Mouse (Mus musculus) ovary, adult 18-20 months (tissue): ENCODE data around the gene Zfp454.

ENCODE experiments used
- DNase-seq: peaks from one replicate; pipeline ENCODE4 v3.0.0; 2022; ENCODE audit warnings: low spot score, mixed read lengths

Zfp454 gene

GRCm38 (mm10) chr11:50887390-50888128 lies at the start of gene Zfp454:
Gene Zfp454, minus strand, starts transcription at chr11:50887651.
- DNase-seq, result peak; percentile 87

DNA sequence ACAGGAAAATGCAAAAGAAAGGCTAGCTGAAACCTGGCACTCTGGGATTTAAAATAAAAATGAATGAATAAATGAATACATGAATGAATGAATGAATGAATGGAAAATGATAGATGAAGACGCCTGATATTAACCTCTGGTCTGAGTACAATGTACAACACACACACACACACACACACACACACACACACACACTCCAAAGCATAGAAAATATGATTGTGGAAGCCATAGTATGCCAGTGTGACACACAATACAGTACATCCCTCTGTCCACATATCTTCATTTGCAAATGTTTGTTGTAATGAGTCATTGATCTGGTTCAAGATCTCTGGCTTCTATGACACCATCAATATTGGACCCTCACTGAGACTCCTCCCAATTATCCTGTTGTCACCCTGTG lies 44.6 kb upstream of the Zfp454 start:
- DNase-seq, result no peak

DNA sequence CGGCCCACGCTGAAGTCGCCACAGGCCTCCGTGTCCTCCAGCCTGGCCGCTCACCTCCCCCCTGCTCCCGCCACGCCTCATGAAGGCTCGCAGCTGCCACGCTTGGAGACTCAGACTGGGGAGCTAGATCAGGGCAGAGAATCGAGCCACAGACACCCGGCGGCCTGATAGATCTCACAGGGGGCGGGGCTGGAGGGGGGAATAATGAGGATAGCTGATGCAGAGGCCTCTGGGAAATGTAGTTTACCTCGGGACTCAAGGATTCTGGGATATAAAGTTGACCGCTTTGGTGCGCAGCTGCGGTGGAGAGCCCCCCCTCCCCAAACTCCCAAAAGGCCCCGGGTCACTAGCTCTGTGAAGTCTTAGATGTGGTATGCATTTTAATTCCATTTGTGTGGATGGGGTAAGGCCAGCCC lies 44.0 kb upstream of the Zfp454 start, which contains the start of gene Zfp354b:
Gene Zfp354b, minus strand, starts transcription at position 183 of the 416 bp plus-strand sequence.
- DNase-seq, result peak; percentile 74

DNA sequence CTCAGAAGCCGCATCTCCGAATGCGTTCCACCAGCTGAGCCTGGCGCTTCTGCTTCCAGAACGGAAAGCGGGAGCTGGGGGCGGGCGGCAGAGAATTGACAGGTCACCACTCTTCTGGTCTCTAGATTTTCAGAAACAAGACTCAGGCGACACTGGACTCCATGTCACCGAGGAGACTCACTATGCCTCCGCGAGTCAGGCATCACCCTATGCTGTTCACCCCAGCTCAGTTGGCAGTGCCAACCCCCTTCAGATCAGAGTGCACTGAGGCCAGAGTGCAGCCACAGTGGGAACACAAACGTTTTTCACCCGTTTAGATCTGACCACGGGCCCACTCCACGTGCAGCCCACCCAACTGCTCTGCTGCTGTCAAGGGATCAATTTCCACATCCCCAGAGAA lies 43.6 kb upstream of the Zfp454 start:
- no peak for DNase-seq

GRCm38 (mm10) chr11:50930469-50931014 lies 43.1 kb upstream of the Zfp454 start:
- DNase-seq, result no peak

DNA sequence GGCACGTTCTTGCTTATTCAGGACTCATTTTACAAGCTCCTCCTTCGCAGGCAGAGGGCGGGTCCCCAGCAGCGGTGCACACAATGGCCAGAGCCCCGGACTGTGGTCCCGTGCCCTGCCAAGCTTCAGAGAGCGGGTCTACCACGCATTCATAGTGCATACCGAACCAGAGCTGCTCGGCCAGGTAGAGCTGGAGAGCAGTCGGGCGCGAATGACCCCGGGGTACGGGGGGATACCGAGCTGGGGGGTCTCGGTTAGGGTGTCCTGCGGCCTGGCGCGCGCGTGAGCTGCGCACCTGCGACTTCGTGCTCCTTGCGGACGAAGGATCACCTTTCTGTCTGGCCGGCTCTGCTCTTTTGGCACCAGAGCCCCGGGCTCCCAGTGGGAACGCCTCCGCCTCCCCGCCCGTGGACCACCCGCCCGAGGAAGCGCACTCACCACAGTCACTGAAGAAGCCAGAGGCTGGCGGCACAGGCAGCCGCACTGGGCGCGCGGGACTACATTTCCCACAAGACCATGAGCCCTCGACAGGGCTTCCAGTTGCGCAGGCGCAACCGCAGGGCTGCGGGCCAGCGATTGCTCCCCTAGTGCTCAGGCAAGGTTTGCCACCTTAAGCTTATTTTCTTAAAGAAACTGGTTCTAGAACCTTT lies 28.3 kb upstream of the Zfp454 start, which contains the start of gene Zfp2:
Gene Zfp2, minus strand, starts transcription at position 495 of the 650 bp plus-strand sequence.
- DNase-seq, result peak; percentile 87

GRCm38 (mm10) chr11:50914461-50914860 lies 27.0 kb upstream of the Zfp454 start:
- DNase-seq, result no peak

GRCm38 (mm10) chr11:50913301-50913700 lies 25.9 kb upstream of the Zfp454 start:
- no peak for DNase-seq

DNA sequence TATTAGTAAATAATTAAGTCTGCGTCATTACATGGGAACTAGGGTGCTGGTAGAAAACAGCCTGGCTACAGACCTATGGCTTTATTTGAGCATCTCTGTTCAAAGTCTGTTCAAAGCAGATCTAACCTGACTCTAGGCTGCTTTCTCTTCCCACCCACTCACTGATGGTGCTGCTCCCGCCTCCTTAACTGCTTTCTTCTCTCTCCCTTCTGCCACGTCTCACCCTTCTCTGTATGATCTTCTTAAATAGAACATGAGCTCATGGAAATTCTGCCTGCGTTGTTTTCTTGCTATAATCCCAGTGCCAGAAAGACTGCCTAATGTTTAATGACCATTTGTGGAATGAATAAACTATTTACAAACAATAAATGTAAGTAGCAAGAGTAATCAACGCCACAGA lies 20.7 kb upstream of the Zfp454 start:
- no peak for DNase-seq

GRCm38 (mm10) chr11:50897359-50897758 lies 9.9 kb upstream of the Zfp454 start:
- DNase-seq, result no peak

GRCm38 (mm10) chr11:50892441-50892840 lies 5.0 kb upstream of the Zfp454 start:
- DNase-seq, result no peak

DNA sequence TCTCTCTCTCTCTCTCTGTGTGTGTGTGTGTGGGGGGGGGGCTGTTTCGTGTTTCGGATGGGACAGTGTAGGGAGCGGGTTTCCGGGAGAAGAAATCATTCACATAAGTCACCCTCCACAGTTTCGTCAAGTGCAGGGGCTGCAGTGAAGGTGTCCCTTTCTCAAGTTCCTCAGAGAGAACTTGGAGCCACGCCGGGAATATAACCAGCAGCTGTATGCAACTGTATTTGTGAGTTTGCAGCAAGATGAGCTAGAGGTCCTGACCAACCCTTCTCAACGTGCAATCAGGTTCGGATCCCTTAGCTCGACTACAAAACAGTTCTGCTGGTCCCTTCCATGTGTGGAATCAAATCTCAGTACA lies 538 bp downstream of the Zfp454 start:
- no peak for DNase-seq

DNA sequence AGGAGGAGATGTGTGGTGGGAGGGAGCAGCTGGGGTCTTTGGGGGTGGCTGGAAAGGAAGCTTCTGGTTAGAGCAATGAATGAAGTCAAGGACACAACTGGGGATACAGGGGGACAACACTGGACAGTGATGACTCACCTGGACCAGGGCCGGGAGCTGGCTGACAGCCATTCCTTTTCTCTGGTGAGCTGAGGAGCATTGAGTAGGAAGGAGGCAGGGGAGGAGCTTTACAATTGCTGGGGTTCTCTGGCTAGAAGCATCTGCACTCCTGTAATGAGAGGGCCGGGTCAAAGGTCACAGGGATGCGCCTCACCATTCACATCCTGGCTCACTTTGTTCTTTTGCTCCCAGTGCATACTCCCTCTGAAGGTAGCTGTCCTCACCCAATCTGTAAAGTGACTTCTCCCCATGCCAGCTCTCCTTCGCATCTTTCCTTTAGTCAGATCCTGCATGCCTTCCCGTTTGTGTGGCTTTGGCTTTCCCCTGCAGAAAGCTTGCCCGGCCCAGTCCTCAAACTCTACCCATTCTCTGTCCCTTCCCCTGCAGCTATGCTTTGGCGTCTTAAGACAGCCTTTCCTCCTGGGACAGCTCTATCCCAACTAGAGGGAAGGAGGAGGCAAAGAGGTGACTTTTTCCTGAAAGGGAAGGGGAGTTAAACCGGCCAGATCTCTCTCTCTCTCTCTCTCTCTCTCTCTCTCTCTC lies 1.1 kb downstream of the Zfp454 start:
- peak; percentile 6 for DNase-seq

DNA sequence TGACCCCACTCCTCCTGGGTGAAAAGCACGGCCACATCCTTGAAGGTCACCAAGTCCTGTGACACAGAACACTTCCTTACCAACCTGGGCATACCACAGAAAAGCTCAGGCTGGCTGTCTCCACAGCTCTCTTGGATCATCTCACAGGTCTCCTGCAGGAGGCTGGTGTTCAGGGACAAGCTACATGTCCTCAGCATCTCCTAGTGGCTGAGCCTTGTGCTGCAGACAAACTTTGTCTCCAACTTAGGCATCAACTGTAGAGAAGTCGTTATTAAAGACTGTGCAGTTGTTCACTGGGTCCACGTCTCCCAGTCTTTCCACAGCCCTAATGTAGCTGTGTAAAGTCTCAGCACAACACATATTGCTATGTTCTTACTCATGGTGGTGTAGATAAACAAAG lies 3.7 kb downstream of the Zfp454 start:
- DNase-seq, result no peak

DNA sequence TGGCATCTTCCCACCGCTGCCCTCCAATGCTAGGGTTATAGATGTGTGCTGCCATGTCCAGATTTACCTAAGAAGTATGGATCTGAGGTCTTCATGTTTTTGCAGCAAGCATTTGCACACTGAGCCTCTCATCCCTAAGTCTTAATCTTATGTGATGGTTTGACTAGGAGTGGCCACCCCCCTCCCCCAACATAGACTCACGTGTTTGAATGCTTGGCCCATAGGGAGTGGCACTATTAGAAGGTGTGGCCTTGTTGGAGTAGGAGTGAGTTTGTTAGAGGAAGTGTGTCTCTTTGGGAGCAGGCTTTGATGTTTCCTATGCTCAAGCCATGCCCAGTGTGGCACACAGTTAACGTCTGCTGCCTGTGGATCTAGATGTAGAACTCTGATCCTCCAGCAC lies 8.8 kb downstream of the Zfp454 start:
- no peak for DNase-seq

DNA sequence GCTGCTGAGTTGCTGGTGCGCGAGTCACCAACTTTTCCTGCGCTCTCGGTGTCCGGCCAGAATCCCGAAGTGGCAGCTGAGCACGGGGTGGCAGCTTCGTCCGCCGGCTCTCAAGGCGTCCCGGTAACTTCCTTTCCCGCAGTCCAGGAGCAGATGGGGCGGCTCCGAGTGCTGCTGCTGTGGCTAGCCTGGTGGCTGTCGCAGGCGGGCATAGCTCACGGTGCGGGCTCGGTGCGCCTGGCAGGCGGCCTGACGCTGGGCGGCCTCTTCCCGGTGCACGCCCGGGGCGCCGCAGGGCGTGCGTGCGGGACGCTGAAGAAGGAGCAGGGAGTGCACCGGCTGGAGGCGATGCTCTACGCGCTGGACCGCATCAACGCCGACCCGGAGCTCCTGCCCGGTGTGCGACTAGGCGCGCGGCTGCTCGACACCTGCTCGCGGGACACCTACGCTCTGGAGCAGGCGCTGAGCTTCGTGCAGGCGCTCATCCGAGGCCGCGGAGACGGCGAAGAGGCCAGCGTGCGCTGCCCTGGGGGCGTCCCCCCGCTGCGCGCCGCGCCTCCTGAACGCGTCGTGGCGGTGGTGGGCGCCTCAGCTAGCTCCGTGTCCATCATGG lies 36.4 kb downstream of the Zfp454 start:
- DNase-seq, result no peak

DNA sequence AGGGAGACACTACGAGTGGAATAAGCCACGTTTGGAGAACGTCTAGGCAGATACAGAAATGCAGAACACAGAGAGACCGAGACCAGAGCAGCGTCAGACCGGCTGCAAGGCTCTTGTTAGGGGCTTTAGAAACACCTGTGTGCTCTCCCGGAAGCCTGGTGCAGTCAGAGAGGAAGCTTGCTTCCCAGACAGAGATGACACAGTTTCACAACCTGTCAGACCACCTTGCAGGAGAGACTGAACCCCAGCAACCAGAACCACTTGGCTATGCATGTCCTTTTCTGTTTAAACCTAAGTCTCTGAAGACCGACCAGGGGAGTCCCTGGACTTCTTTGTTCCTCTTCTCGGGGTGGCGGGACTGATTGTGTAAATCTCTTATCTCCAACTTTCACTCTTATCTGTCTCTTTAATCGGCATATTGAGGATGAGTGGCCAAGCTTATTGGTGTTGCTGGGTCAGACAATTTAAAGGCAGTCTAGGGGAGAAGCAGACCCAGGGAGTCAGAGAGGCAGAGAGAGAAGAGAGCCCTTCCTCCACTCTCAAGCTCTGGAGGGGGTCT lies 37.2 kb downstream of the Zfp454 start, which contains the start of gene Grm6:
Gene Grm6, plus strand, starts transcription at position 509 of the 559 bp plus-strand sequence.
- DNase-seq, result no peak

DNA sequence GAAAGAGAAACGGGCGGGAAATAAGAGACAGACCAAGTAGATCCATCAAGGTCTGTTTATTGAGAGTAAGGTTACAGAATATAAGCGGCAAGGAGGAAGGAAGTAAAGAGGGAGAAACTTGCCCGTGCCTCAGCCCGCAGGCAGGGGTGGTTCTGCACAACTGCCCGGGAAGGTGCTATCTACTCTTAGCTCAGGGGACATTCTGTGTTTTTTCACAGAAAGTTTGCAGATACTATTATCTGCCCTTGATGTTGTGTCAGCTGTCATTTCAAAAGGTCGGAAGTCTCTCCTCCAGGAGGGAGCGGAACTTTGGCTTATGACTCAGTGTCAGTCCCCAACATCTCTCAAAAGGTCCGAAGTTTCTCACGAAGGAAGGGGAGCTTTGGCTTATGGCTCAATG lies 38.1 kb downstream of the Zfp454 start:
- DNase-seq, result no peak

DNA sequence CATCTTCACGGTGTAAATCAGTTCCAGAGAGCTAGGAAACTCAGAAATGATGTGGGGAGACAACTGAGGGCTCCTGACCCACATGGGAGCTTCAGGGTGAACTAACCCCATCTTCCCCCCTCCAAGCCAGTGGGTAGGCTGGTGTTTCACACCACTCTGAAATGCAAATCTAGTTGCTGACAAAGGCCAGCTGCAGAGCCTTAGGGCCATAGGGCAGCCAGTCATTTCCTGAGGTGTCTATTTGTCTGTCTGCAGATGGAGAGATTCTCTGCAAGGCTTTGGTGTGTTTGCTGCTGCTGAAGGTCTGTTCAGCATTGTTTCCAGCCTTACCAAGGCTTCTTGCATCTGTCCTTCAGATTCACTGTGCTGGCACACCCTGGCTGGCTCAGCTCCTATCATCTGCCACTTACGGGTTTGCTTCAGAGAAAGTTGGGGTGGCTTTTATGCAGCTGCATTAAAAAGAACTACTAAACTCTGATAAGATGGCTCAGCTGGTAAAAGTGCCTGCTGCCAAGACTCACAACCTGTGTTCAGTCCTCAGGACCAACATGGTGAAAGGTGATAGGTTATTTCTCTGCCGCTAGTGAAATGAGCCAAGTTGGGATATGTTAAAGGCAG lies 38.8 kb downstream of the Zfp454 start:
- no peak for DNase-seq

DNA sequence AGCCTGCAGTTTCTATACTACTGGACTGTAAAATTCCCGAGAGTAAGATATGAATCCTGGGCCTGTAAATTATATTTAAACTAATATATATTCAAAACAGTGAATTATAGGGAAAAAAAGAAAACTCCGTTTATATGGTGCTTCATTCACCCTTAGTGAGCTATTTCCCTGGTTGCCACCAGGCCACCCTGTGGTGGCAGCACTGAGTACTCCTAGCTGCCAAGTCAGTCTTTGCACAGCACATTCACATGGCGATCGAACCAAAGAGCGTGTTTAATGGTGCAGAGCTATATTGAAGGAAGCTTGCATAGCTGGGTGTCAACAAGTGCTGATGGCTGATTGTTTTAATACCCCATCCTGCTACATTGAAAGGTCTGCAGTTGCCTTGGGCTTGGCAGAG lies 40.4 kb downstream of the Zfp454 start:
- no peak for DNase-seq

GRCm38 (mm10) chr11:50845951-50846350 lies 41.5 kb downstream of the Zfp454 start:
- no peak for DNase-seq
